Mouse (Mus musculus) erythroblast, embryonic 14.5 days (primary cell): ENCODE data around the gene Serpina1f. TPM values are rescaled to one million over a fixed set of nuclear protein-coding genes. Genes with fewer than 3 reads are reported as not detected.
"Not testable (repeated sequence)": the region's sequence is repeated elsewhere in the genome, so short reads cannot be mapped to it uniquely, and the experiment has no call there.

Source experiments
- H3K27me3 ChIP-seq: 2 replicates; pipeline ENCODE4 v1.6.1; 2012; ENCODE audit warnings: inconsistent platforms; ENCODE audit not compliant: control insufficient read depth
- H3K36me3 ChIP-seq: 2 replicates; pipeline ENCODE4 v1.6.1; 2012; ENCODE audit warnings: mild to moderate bottlenecking, inconsistent platforms; ENCODE audit not compliant: control insufficient read depth
- H3K4me1 ChIP-seq: 2 replicates; pipeline ENCODE4 v1.6.1; 2012; ENCODE audit warnings: inconsistent platforms; ENCODE audit not compliant: control insufficient read depth
- H3K4me3 ChIP-seq: replicated peaks from 2 replicates; pipeline ENCODE3; 2012; ENCODE audit warnings: moderate library complexity, mild to moderate bottlenecking, inconsistent platforms
- H3K9me3 ChIP-seq: 2 replicates; pipeline ENCODE4 v1.6.1; 2012; ENCODE audit warnings: low read length, inconsistent platforms, mixed read lengths; ENCODE audit not compliant: control insufficient read depth
- GATA1 ChIP-seq: IDR thresholded peaks from 2 replicates; pipeline ENCODE4 v1.6.1; 2012; ENCODE audit warnings: low read length, inconsistent platforms, mixed read lengths
- TAL1 ChIP-seq: IDR thresholded peaks from 3 replicates; pipeline ENCODE4 v1.6.1; 2012; ENCODE audit warnings: low read length, inconsistent platforms, mixed read lengths
- polyA plus RNA-seq: library from polyadenylated mRNA; stranded (reverse); fragments of >175 nt; gene quantifications from 2 replicates; pipeline ENCODE4 v1.2.3, GENCODE M21; 2012

Gene Serpina1f
- polyA plus RNA-seq, 1 experiment = not detected

GRCm38 (mm10) chr12:103687021-103687420 lies 8.3 kb downstream of the Serpina1f start:
- no peak overlapping the region for H3K4me3 ChIP-seq
- TF ChIP-seq GATA1 (no peak), TAL1 (no peak)
- H3K36me3 ChIP-seq = no peaks in the 10 kb centered on the region
- no peaks in the 10 kb centered on the region for H3K4me1 ChIP-seq
- no peaks in the 10 kb centered on the region for H3K27me3 ChIP-seq
- peaks cover 27% of the 10 kb centered on the region for H3K9me3 ChIP-seq

- TF ChIP-seq GATA1 (no peak), TAL1 (no peak)
- Histone ChIP-seq H3K36me3 (no peaks in the 10 kb centered on the region), H3K9me3 (peaks cover 23% of the 10 kb centered on the region), H3K27me3 (no peaks in the 10 kb centered on the region), H3K4me1 (no peaks in the 10 kb centered on the region), H3K4me3 (no peak overlapping the region)
Observed at GRCm38 (mm10) chr12:103686050-103686449, 9.3 kb downstream of the Serpina1f start.

- Histone ChIP-seq H3K4me3 (no peak overlapping the region), H3K9me3 (peaks cover 20% of the 10 kb centered on the region), H3K36me3 (no peaks in the 10 kb centered on the region), H3K4me1 (no peaks in the 10 kb centered on the region), H3K27me3 (no peaks in the 10 kb centered on the region)
- TF ChIP-seq GATA1 = no peak
- TF ChIP-seq TAL1 = no peak
Observed at GRCm38 (mm10) chr12:103685386-103685785, 9.9 kb downstream of the Serpina1f start.

GRCm38 (mm10) chr12:103683775-103684174 lies 11.6 kb downstream of the Serpina1f start:
- TF ChIP-seq GATA1 = no peak
- no peak for TF ChIP-seq TAL1
- no peaks in the 10 kb centered on the region for H3K27me3 ChIP-seq
- H3K4me1 ChIP-seq = no peaks in the 10 kb centered on the region
- H3K4me3 ChIP-seq = no peak overlapping the region
- H3K36me3 ChIP-seq = no peaks in the 10 kb centered on the region
- peaks cover 11% of the 10 kb centered on the region for H3K9me3 ChIP-seq

- H3K9me3 ChIP-seq = peaks cover 13% of the 10 kb centered on the region
- TF ChIP-seq TAL1 (no peak), GATA1 (no peak)
- no peaks in the 10 kb centered on the region for H3K4me1 ChIP-seq
- H3K36me3 ChIP-seq = no peaks in the 10 kb centered on the region
- no peak overlapping the region for H3K4me3 ChIP-seq
- H3K27me3 ChIP-seq = no peaks in the 10 kb centered on the region
Observed at GRCm38 (mm10) chr12:103681739-103682138, 13.6 kb downstream of the Serpina1f start.

- H3K36me3 ChIP-seq = no peaks in the 10 kb centered on the region
- peaks cover 12% of the 10 kb centered on the region for H3K9me3 ChIP-seq
- H3K4me3 ChIP-seq = no peak overlapping the region
- H3K4me1 ChIP-seq = no peaks in the 10 kb centered on the region
- no peak for TF ChIP-seq TAL1
- TF ChIP-seq GATA1 = no peak
- no peaks in the 10 kb centered on the region for H3K27me3 ChIP-seq
Observed at GRCm38 (mm10) chr12:103681169-103681568, 14.2 kb downstream of the Serpina1f start.

- not testable (repeated sequence) for H3K36me3 ChIP-seq, H3K4me1 ChIP-seq, H3K27me3 ChIP-seq, H3K4me3 ChIP-seq
- peaks cover 15% of the 10 kb centered on the region; the same call in 1 of the 2 replicates for H3K9me3 ChIP-seq
Observed at GRCm38 (mm10) chr12:103679853-103680252, 15.5 kb downstream of the Serpina1f start.

- no peaks in the 10 kb centered on the region for H3K4me1 ChIP-seq
- H3K4me3 ChIP-seq = no peak within 1 kb of the TSS
- H3K27me3 ChIP-seq = no peaks in the 10 kb centered on the region
- H3K36me3 ChIP-seq = no peaks in the 10 kb centered on the region
- TF ChIP-seq TAL1 = no peak
- TF ChIP-seq GATA1 = no peak
- H3K9me3 ChIP-seq = peaks cover 12% of the 10 kb centered on the region; the same call in 1 of the 2 replicates
Observed at GRCm38 (mm10) chr12:103676039-103676438, 19.3 kb downstream of the Serpina1f start, which contains the start of gene Serpina16. TSS of gene Serpina16 (minus strand) at chr12:103676139.

- Histone ChIP-seq H3K4me1 (no peaks in the 10 kb centered on the region), H3K9me3 (peaks cover 26% of the 10 kb centered on the region), H3K4me3 (no peak overlapping the region), H3K36me3 (no peaks in the 10 kb centered on the region), H3K27me3 (no peaks in the 10 kb centered on the region)
- TF ChIP-seq TAL1 (no peak), GATA1 (no peak)
Observed at GRCm38 (mm10) chr12:103673179-103673578, 22.1 kb downstream of the Serpina1f start.

- H3K27me3 ChIP-seq = no peaks in the 10 kb centered on the region
- no peaks in the 10 kb centered on the region for H3K36me3 ChIP-seq
- H3K4me3 ChIP-seq = no peak overlapping the region
- H3K4me1 ChIP-seq = no peaks in the 10 kb centered on the region
- TF ChIP-seq GATA1 = no peak
- no peak for TF ChIP-seq TAL1
- peaks cover 31% of the 10 kb centered on the region for H3K9me3 ChIP-seq
Observed at GRCm38 (mm10) chr12:103671483-103671882, 23.8 kb downstream of the Serpina1f start.

GRCm38 (mm10) chr12:103670964-103671363 lies 24.4 kb downstream of the Serpina1f start:
- Histone ChIP-seq H3K4me3 (no peak overlapping the region), H3K4me1 (no peaks in the 10 kb centered on the region), H3K9me3 (peaks cover 33% of the 10 kb centered on the region), H3K27me3 (no peaks in the 10 kb centered on the region), H3K36me3 (no peaks in the 10 kb centered on the region)
- no peak for TF ChIP-seq GATA1
